Mouse (Mus musculus): ENCODE measurements around the gene Ints4. TPM values are rescaled to one million over a fixed set of nuclear protein-coding genes. Genes with fewer than 3 reads are reported as not detected.

Gene Ints4
- polyA plus RNA-seq, 1 experiment from 2014 or later: 40.8 TPM

DNA sequence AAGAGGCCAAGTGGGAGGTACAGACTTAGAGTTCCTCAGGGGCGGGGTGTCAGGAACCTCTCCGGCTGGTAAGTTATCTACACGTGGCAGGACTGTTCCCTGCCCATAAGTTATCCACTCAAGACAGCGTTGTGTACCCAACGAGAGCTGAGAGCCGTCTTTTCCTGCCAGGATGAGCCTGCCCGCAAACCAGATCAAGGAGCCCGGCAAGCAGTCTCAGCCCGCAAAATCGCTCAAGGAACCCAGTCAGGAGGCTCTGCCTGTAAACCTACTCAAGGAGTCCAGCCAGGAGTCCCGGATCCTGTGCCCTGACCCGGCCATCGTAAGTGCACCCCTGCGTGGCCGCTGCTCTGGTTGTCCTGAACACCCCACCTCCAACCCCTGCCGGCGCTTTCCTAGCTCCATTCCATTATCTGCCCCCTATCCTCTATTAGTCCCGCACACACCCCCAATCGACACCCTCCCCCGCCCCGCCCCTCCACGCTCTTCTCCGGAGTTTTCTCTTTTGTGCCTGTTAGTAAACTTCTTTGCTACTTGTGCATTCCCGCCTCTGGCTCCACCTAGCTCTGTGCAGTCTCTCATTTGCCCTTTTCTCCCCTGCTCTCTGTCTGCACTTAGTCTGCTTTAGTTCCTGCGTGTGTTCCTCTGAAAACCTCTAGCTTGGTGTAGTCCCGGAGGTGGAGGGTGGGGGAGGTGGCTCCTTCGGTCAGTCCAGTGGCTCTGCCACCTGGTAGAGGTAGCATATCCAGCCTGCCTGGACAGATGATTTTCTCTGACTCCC is 27.4 kb upstream of the Ints4 start:
- WGBS: 2% methylated on average over 27 of the region's 27 CpGs
- H3K4me1 ChIP-seq (ENCODE audit: control insufficient read depth, insufficient read depth, low read length): 0 out of 2 replicates have a peak, but pooled peaks cover 2% of the 10 kb centered on the region
- peak overlapping the region; percentile 87 for H3K4me2 ChIP-seq (ENCODE audit: low read depth, low read length)
- H3K27ac ChIP-seq (ENCODE audit: low read length): 0 out of 2 replicates have a peak overlapping the region, but pooled peaks have one; percentile 5
- H3K4me3 ChIP-seq (ENCODE audit: low read length): peak overlapping the region; percentile 51
- peaks cover 6% of the 10 kb centered on the region for H3K9me3 ChIP-seq (replicated peaks; ENCODE audit: control insufficient read depth, low read length)
- no peaks in the 10 kb centered on the region for H3K36me3 ChIP-seq (ENCODE audit: control insufficient read depth, insufficient read depth)
- H3K27me3 ChIP-seq (ENCODE audit: control insufficient read depth, insufficient read depth, low read length): no peaks in the 10 kb centered on the region
- ATAC-seq (replicated peaks; ENCODE audit: extremely low read depth, insufficient read depth, low FRiP score): peak; percentile 76
- peak overlapping the region; percentile 55 for H3K9ac ChIP-seq (ENCODE audit: low read length)

DNA sequence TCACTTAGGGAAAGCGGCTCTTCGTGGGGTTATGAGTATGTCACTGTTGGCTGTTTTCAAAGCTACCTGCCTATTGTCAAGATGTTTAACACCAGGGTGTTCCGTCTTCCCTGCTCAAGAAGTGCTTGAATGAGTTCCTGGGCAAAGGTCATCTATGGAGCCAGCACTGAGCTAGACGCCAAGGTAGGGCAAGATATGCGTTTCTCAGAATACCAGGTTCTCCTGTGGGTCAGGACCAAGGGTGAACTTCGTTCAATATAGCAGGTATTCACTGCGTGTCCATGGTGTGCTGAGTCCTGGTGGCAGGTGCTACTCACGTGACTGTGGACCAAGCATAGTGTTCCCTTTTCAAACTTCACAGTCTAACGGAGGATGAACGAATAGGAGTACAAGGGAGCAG is 26.0 kb upstream of the Ints4 start:
- WGBS: 89% methylated on average over 10 of the region's 10 CpGs
- H3K27ac ChIP-seq (ENCODE audit: low read length): no peak overlapping the region
- no peak for ATAC-seq (replicated peaks; ENCODE audit: extremely low read depth, insufficient read depth, low FRiP score)
- no peak overlapping the region for H3K9ac ChIP-seq (ENCODE audit: low read length)
- H3K4me1 ChIP-seq (ENCODE audit: control insufficient read depth, insufficient read depth, low read length): 0 out of 2 replicates have a peak, but pooled peaks cover 2% of the 10 kb centered on the region
- no peaks in the 10 kb centered on the region for H3K36me3 ChIP-seq (ENCODE audit: control insufficient read depth, insufficient read depth)
- no peaks in the 10 kb centered on the region for H3K27me3 ChIP-seq (ENCODE audit: control insufficient read depth, insufficient read depth, low read length)
- H3K9me3 ChIP-seq (replicated peaks; ENCODE audit: control insufficient read depth, low read length): no peaks in the 10 kb centered on the region
- no peak overlapping the region for H3K4me3 ChIP-seq (ENCODE audit: low read length)
- H3K4me2 ChIP-seq (ENCODE audit: low read depth, low read length): no peak overlapping the region

DNA sequence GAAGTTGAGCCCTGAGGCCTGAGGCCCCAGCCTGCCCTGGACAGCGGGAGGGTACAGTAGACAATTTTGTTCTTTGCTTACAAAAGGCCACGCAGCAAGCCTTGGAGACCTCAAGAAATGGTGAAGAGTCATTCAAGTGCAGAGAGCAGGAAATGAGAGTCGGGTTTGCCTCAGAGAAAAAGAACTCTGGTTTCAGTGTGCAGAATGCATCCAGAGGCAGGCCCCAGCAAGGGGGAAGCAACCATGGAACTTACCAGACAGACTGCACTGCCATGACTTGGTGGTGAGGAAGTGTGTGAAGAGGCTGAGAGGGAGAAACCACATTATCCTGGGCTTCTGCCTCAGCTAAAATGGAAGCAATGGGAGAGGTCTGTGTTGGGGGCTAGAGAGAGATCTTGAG is 25.2 kb upstream of the Ints4 start:
- H3K27me3 ChIP-seq (ENCODE audit: control insufficient read depth, insufficient read depth, low read length): no peaks in the 10 kb centered on the region
- no peak overlapping the region for H3K9ac ChIP-seq (ENCODE audit: low read length)
- no peaks in the 10 kb centered on the region for H3K36me3 ChIP-seq (ENCODE audit: control insufficient read depth, insufficient read depth)
- no peak for ATAC-seq (replicated peaks; ENCODE audit: extremely low read depth, insufficient read depth, low FRiP score)
- H3K9me3 ChIP-seq (replicated peaks; ENCODE audit: control insufficient read depth, low read length): no peaks in the 10 kb centered on the region
- H3K4me3 ChIP-seq (ENCODE audit: low read length): no peak overlapping the region
- H3K27ac ChIP-seq (ENCODE audit: low read length): no peak overlapping the region
- no peak overlapping the region for H3K4me2 ChIP-seq (ENCODE audit: low read depth, low read length)
- 70% methylated on average over 3 of the region's 3 CpGs for WGBS
- H3K4me1 ChIP-seq (ENCODE audit: control insufficient read depth, insufficient read depth, low read length): 0 out of 2 replicates have a peak, but pooled peaks cover 2% of the 10 kb centered on the region

DNA sequence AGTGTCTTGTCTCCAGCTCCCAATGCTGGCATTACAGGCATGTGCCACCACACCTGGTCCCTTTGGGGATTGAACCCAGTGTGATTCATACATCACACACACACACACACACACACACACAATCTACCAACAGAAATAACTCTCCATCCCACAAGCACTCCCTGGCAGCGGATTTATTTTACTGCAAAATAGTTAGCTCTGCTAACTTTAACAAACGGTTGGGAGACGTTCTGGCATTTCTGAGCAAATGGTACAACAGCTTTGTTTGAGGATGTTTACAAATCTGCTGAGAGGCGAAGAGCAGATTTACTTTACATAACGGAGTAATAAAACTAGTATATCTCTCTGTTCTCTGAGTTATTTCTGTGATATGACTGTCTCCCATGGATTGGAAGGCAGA is 7.8 kb upstream of the Ints4 start:
- ATAC-seq (replicated peaks; ENCODE audit: extremely low read depth, insufficient read depth, low FRiP score): no peak

DNA sequence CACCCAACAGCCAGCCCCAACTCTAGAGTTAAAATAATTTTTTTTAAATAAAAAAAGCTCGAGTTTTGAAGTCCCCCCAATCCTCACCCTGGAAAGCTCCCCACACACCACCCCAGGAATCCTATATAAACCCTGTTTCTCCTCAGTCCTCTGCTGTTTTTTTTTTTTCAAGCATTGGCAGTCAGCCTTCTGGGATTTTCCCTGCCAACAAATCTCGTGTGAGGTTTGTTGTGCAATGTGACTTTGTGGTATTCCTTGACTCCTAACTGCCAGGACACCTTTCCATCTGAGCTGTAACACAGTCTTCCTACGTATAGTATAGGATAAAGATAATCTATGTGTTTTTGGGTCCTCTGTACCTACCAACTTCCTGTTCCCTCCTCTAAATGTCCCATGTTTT is 1.4 kb upstream of the Ints4 start:
- H3K4me1 ChIP-seq (ENCODE audit: control insufficient read depth, insufficient read depth, low read length): peaks cover 12% of the 10 kb centered on the region
- WGBS: 48% methylated on average over 3 of the region's 3 CpGs
- H3K9me3 ChIP-seq (replicated peaks; ENCODE audit: control insufficient read depth, low read length): no peaks in the 10 kb centered on the region
- no peak for ATAC-seq (replicated peaks; ENCODE audit: extremely low read depth, insufficient read depth, low FRiP score)
- no peak overlapping the region for H3K4me2 ChIP-seq (ENCODE audit: low read depth, low read length)
- no peak overlapping the region for H3K4me3 ChIP-seq (ENCODE audit: low read length)
- no peak overlapping the region for H3K27ac ChIP-seq (ENCODE audit: low read length)
- no peaks in the 10 kb centered on the region for H3K36me3 ChIP-seq (ENCODE audit: control insufficient read depth, insufficient read depth)
- H3K9ac ChIP-seq (ENCODE audit: low read length): no peak overlapping the region
- H3K27me3 ChIP-seq (ENCODE audit: control insufficient read depth, insufficient read depth, low read length): no peaks in the 10 kb centered on the region

More for the DNA sequence above, 7.8 kb upstream of the Ints4 start:
- Histone ChIP-seq H3K9me3 (replicated peaks; ENCODE audit: control insufficient read depth, low read length) (no peaks in the 10 kb centered on the region; the same call in 1 of the 2 replicates), H3K9ac (ENCODE audit: low read length) (no peak overlapping the region), H3K27ac (ENCODE audit: low read length) (no peak overlapping the region), H3K4me2 (ENCODE audit: low read depth, low read length) (no peak overlapping the region), H3K4me3 (ENCODE audit: low read length) (no peak overlapping the region), H3K36me3 (ENCODE audit: control insufficient read depth, insufficient read depth) (no peaks in the 10 kb centered on the region), H3K27me3 (ENCODE audit: control insufficient read depth, insufficient read depth, low read length) (no peaks in the 10 kb centered on the region), H3K4me1 (ENCODE audit: control insufficient read depth, insufficient read depth, low read length) (no peaks in the 10 kb centered on the region)
- WGBS: 64% methylated on average over 5 of the region's 5 CpGs

DNA sequence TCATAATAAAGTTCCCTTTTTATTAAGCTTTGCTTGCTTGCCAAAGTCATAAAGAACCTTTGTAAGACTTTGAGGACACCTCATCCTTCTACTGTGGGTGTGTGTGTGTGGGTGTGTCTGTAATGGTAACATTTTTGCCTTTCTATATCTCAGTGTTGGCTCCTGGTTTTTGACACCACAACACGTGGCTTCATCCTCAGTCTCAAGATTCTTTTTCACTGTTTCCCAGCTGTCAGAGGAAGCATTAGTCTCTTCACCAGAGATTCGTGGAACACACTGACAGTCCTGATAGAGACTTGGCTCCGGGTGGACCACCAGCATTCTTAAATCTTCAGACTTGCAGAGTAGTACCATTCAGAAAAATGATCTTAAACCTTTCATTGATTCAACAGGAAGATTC is 466 bp upstream of the Ints4 start:
- peak overlapping the region; percentile 2; the same call in 1 of the 2 replicates for H3K9ac ChIP-seq (ENCODE audit: low read length)
- peak overlapping the region; percentile 91 for H3K4me3 ChIP-seq (ENCODE audit: low read length)
- no peaks in the 10 kb centered on the region for H3K27me3 ChIP-seq (ENCODE audit: control insufficient read depth, insufficient read depth, low read length)
- 15% methylated on average over 3 of the region's 3 CpGs for WGBS
- no peak overlapping the region for H3K27ac ChIP-seq (ENCODE audit: low read length)
- H3K9me3 ChIP-seq (replicated peaks; ENCODE audit: control insufficient read depth, low read length): no peaks in the 10 kb centered on the region
- H3K36me3 ChIP-seq (ENCODE audit: control insufficient read depth, insufficient read depth): peaks cover 6% of the 10 kb centered on the region
- ATAC-seq (replicated peaks; ENCODE audit: extremely low read depth, insufficient read depth, low FRiP score): no peak
- peaks cover 12% of the 10 kb centered on the region for H3K4me1 ChIP-seq (ENCODE audit: control insufficient read depth, insufficient read depth, low read length)
- H3K4me2 ChIP-seq (ENCODE audit: low read depth, low read length): peak overlapping the region; percentile 68

DNA sequence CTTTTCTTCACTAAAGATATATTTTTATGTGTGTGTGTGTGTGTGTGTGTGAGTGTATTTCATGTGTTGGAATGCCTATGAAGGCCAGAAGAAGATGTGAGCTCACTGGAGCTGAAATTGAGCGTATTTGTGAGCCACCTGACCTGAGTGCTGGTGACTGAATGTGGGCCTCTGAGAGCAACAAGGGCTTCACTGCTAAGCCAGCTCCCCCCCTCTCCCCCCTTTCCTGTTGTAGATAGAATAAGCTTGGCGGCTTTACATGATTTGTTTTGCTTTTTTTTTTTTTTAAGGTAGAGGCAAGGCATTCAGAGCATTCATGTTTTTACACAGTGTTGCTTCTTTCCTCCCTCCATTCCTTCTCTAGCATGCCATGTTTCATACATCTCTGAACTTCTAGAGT is 2.6 kb downstream of the Ints4 start:
- Histone ChIP-seq H3K9ac (ENCODE audit: low read length) (no peak overlapping the region), H3K27me3 (ENCODE audit: control insufficient read depth, insufficient read depth, low read length) (no peaks in the 10 kb centered on the region), H3K4me1 (ENCODE audit: control insufficient read depth, insufficient read depth, low read length) (peaks cover 12% of the 10 kb centered on the region), H3K27ac (ENCODE audit: low read length) (no peak overlapping the region), H3K4me2 (ENCODE audit: low read depth, low read length) (no peak overlapping the region), H3K4me3 (ENCODE audit: low read length) (no peak overlapping the region), H3K36me3 (ENCODE audit: control insufficient read depth, insufficient read depth) (peaks cover 25% of the 10 kb centered on the region), H3K9me3 (replicated peaks; ENCODE audit: control insufficient read depth, low read length) (no peaks in the 10 kb centered on the region)
- WGBS: 64% methylated on average over 2 of the region's 2 CpGs
- no peak for ATAC-seq (replicated peaks; ENCODE audit: extremely low read depth, insufficient read depth, low FRiP score)

DNA sequence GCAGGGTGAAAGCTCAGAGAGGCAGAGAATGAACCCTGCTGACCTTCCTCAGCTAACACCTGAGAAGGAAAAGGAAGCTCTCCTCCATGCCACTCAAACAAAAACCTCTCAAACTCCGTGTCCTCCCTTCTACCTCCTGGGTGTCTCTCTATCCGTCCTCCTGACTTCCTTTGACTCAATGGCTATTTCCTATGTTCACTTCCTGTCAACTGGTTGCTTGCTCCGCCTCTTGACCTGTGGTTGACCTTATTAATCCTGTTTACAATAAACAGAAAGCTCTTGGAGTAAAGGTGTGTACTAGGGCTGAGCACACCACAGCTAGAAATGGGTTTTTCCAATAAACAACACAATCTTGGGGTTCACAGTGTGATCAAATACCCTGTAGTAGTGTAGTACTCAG is 10.4 kb downstream of the Ints4 start:
- H3K4me1 ChIP-seq (ENCODE audit: control insufficient read depth, insufficient read depth, low read length): peaks cover 3% of the 10 kb centered on the region; the same call in 1 of the 2 replicates
- no peak overlapping the region for H3K27ac ChIP-seq (ENCODE audit: low read length)
- whole genome bisulfite sequencing: 61% methylated on average over 3 of the region's 3 CpGs
- no peak overlapping the region for H3K4me3 ChIP-seq (ENCODE audit: low read length)
- H3K9me3 ChIP-seq (replicated peaks; ENCODE audit: control insufficient read depth, low read length): no peaks in the 10 kb centered on the region
- no peak for ATAC-seq (replicated peaks; ENCODE audit: extremely low read depth, insufficient read depth, low FRiP score)
- H3K9ac ChIP-seq (ENCODE audit: low read length): no peak overlapping the region
- H3K27me3 ChIP-seq (ENCODE audit: control insufficient read depth, insufficient read depth, low read length): no peaks in the 10 kb centered on the region
- peaks cover 27% of the 10 kb centered on the region for H3K36me3 ChIP-seq (ENCODE audit: control insufficient read depth, insufficient read depth)
- no peak overlapping the region for H3K4me2 ChIP-seq (ENCODE audit: low read depth, low read length)

DNA sequence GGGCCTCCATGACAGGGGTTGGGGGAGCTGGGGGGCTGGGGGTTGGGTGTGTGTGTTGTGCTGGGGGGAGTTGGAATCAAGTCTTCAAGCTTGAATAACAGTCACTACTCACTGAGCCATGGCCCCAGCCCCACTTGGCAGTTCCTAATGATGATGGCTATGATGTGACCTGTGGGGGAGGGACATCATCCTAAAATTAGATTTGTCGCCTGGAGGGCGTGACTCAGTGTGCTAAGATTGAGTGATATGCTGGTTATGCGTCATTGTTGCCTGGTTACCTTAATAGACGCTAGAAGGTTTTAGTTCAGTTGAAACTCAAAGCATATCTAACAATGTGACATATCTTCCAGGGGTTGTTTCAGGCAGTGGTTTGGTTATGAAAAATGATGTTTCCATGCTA is 11.7 kb downstream of the Ints4 start:
- H3K27ac ChIP-seq (ENCODE audit: low read length): no peak overlapping the region
- WGBS: 52% methylated on average over 4 of the region's 4 CpGs
- peaks cover 18% of the 10 kb centered on the region for H3K36me3 ChIP-seq (ENCODE audit: control insufficient read depth, insufficient read depth)
- H3K4me3 ChIP-seq (ENCODE audit: low read length): no peak overlapping the region
- no peaks in the 10 kb centered on the region for H3K9me3 ChIP-seq (replicated peaks; ENCODE audit: control insufficient read depth, low read length)
- peaks cover 3% of the 10 kb centered on the region; the same call in 1 of the 2 replicates for H3K4me1 ChIP-seq (ENCODE audit: control insufficient read depth, insufficient read depth, low read length)
- H3K4me2 ChIP-seq (ENCODE audit: low read depth, low read length): no peak overlapping the region
- H3K27me3 ChIP-seq (ENCODE audit: control insufficient read depth, insufficient read depth, low read length): no peaks in the 10 kb centered on the region
- ATAC-seq (replicated peaks; ENCODE audit: extremely low read depth, insufficient read depth, low FRiP score): no peak; the same call in 1 of the 2 replicates
- H3K9ac ChIP-seq (ENCODE audit: low read length): no peak overlapping the region

Measured in heart, embryonic 16.5 days (tissue).